Mouse (Mus musculus): ENCODE results near the gene Bcl2. TPM values are rescaled to one million over a fixed set of nuclear protein-coding genes. Genes with fewer than 3 reads are reported as not detected.

Gene Bcl2
- total RNA-seq, 2 experiments from 2014 or later = 7.1 to 7.8 TPM

GRCm38 (mm10) chr1:106629931-106630682, 84.0 kb downstream of the Bcl2 start:
- ATAC-seq (ENCODE audit: poor library complexity, severe bottlenecking) = no peak

GRCm38 (mm10) chr1:106629470-106629830, 84.6 kb downstream of the Bcl2 start:
- ATAC-seq (ENCODE audit: poor library complexity, severe bottlenecking) = no peak

GRCm38 (mm10) chr1:106628718-106629469, 85.2 kb downstream of the Bcl2 start:
- no peak for ATAC-seq (ENCODE audit: poor library complexity, severe bottlenecking)

- peak; percentile 34; the same call in 1 of the 2 replicates for ATAC-seq (ENCODE audit: poor library complexity, severe bottlenecking)
Measured at GRCm38 (mm10) chr1:106628279-106628678, 85.8 kb downstream of the Bcl2 start.

GRCm38 (mm10) chr1:106627241-106627640, 86.8 kb downstream of the Bcl2 start:
- peak; percentile 93 for ATAC-seq (ENCODE audit: poor library complexity, severe bottlenecking)

- ATAC-seq (ENCODE audit: poor library complexity, severe bottlenecking) = no peak
Measured at GRCm38 (mm10) chr1:106620174-106620931, 93.7 kb downstream of the Bcl2 start.

- ATAC-seq (ENCODE audit: poor library complexity, severe bottlenecking) = no peak
Measured at GRCm38 (mm10) chr1:106618814-106619213, 95.3 kb downstream of the Bcl2 start.

- no peak for ATAC-seq (ENCODE audit: poor library complexity, severe bottlenecking)
Measured at GRCm38 (mm10) chr1:106616955-106617354, 97.1 kb downstream of the Bcl2 start.

GRCm38 (mm10) chr1:106613371-106613770, 100.7 kb downstream of the Bcl2 start:
- ATAC-seq (ENCODE audit: poor library complexity, severe bottlenecking) = 0 out of 2 replicates have a peak, but pooled peaks have one; percentile 26

- ATAC-seq (ENCODE audit: poor library complexity, severe bottlenecking) = peak; percentile 63
Measured at GRCm38 (mm10) chr1:106612166-106613031, 101.7 kb downstream of the Bcl2 start.

- no peak for ATAC-seq (ENCODE audit: poor library complexity, severe bottlenecking)
Measured at GRCm38 (mm10) chr1:106611246-106611645, 102.8 kb downstream of the Bcl2 start.

- ATAC-seq (ENCODE audit: poor library complexity, severe bottlenecking) = no peak
Measured at GRCm38 (mm10) chr1:106608098-106608778, 105.8 kb downstream of the Bcl2 start.

GRCm38 (mm10) chr1:106606951-106607350, 107.1 kb downstream of the Bcl2 start:
- ATAC-seq (ENCODE audit: poor library complexity, severe bottlenecking) = 0 out of 2 replicates have a peak, but pooled peaks have one; percentile 41

GRCm38 (mm10) chr1:106603406-106603805, 110.7 kb downstream of the Bcl2 start:
- no peak for ATAC-seq (ENCODE audit: poor library complexity, severe bottlenecking)

- no peak for ATAC-seq (ENCODE audit: poor library complexity, severe bottlenecking)
Measured at GRCm38 (mm10) chr1:106602941-106603340, 111.1 kb downstream of the Bcl2 start.

GRCm38 (mm10) chr1:106602536-106602935, 111.5 kb downstream of the Bcl2 start:
- ATAC-seq (ENCODE audit: poor library complexity, severe bottlenecking) = no peak

- ATAC-seq (ENCODE audit: poor library complexity, severe bottlenecking) = no peak
Measured at GRCm38 (mm10) chr1:106601247-106601646, 112.8 kb downstream of the Bcl2 start.

- peak; percentile 53 for ATAC-seq (ENCODE audit: poor library complexity, severe bottlenecking)
Measured at GRCm38 (mm10) chr1:106600841-106601240, 113.2 kb downstream of the Bcl2 start.

- ATAC-seq (ENCODE audit: poor library complexity, severe bottlenecking) = no peak
Measured at GRCm38 (mm10) chr1:106598292-106598583, 115.8 kb downstream of the Bcl2 start.
